Mouse (Mus musculus): ENCODE results near the gene Fkbp9. TPM values are rescaled to one million over a fixed set of nuclear protein-coding genes. Genes with fewer than 3 reads are reported as not detected.

Fkbp9 gene
- polyA plus RNA-seq, 1 experiment: 211 TPM

GRCm38 (mm10) chr6:56808656-56809055 lies 23.2 kb upstream of the Fkbp9 start:
- Histone ChIP-seq H3K4me3 (ENCODE audit: low read depth, low read length) (no peak overlapping the region), H3K27me3 (ENCODE audit: control insufficient read depth, insufficient read depth, low read length, poor library complexity, severe bottlenecking) (no peaks in the 10 kb centered on the region), H3K4me1 (ENCODE audit: control insufficient read depth, insufficient read depth, low read length) (no peaks in the 10 kb centered on the region), H3K36me3 (ENCODE audit: control insufficient read depth, insufficient read depth, low read length, poor library complexity, severe bottlenecking) (no peaks in the 10 kb centered on the region), H3K9me3 (replicated peaks; ENCODE audit: control insufficient read depth, insufficient read depth, low read length, poor library complexity, severe bottlenecking) (no peaks in the 10 kb centered on the region), H3K9ac (ENCODE audit: low read depth, poor library complexity, severe bottlenecking) (no peak overlapping the region), H3K27ac (ENCODE audit: insufficient read depth, low read length) (no peak overlapping the region)
- TF ChIP-seq EP300 (IDR thresholded peaks at IDR 0.05; ENCODE audit: insufficient read depth, low read depth, low read length) (no peak), CTCF (IDR thresholded peaks at IDR 0.05; ENCODE audit: low read depth, low read length) (peak; percentile 5)

- TF ChIP-seq CTCF (IDR thresholded peaks at IDR 0.05; ENCODE audit: low read depth, low read length): no peak
- TF ChIP-seq EP300 (IDR thresholded peaks at IDR 0.05; ENCODE audit: insufficient read depth, low read depth, low read length): no peak
- TF ChIP-seq POLR2A (IDR thresholded peaks at IDR 0.05; ENCODE audit: insufficient read depth, low read length): no peak
- no peak overlapping the region for H3K9ac ChIP-seq (ENCODE audit: low read depth, poor library complexity, severe bottlenecking)
- H3K36me3 ChIP-seq (ENCODE audit: control insufficient read depth, insufficient read depth, low read length, poor library complexity, severe bottlenecking): no peaks in the 10 kb centered on the region
- no peaks in the 10 kb centered on the region for H3K9me3 ChIP-seq (replicated peaks; ENCODE audit: control insufficient read depth, insufficient read depth, low read length, poor library complexity, severe bottlenecking)
- no peaks in the 10 kb centered on the region for H3K4me1 ChIP-seq (ENCODE audit: control insufficient read depth, insufficient read depth, low read length)
- no peak overlapping the region for H3K4me3 ChIP-seq (ENCODE audit: low read depth, low read length)
- H3K27me3 ChIP-seq (ENCODE audit: control insufficient read depth, insufficient read depth, low read length, poor library complexity, severe bottlenecking): no peaks in the 10 kb centered on the region
- no peak overlapping the region for H3K27ac ChIP-seq (ENCODE audit: insufficient read depth, low read length)
Measured at GRCm38 (mm10) chr6:56813332-56813731, 18.5 kb upstream of the Fkbp9 start.

DNA sequence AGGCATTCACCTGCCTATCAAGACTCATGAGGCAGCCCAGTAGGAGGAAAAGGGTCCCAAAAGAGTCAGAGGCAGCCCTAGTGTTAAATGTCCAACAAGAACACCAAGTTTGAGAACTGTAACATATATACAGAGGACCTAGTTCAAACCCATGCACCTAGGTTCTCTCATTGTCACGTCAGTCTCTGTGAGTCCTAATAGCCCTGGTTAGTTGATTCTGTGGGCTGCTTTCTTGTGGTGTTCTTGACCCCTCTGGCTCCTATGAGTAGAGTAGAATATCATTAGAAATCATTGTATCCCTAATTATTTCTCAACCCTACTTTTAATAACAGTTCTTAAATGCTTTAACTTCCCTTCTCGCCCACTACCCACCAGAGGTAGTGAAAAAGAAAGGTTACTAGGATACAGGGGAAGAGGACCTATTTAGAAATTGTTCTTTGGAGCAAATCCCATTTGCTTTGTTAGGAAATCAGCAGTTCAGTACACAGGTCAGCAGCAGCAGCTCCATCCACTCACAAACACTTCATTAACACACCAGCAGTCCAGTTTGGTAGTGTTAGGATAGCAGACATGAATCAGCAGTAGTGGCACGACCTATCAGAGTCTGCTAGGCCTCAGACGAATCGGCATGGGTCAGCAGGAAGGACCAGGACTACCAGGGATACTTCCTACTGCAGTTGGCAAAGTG lies 13.3 kb upstream of the Fkbp9 start:
- Histone ChIP-seq H3K27me3 (ENCODE audit: control insufficient read depth, insufficient read depth, low read length, poor library complexity, severe bottlenecking) (no peaks in the 10 kb centered on the region), H3K4me3 (ENCODE audit: low read depth, low read length) (no peak overlapping the region), H3K36me3 (ENCODE audit: control insufficient read depth, insufficient read depth, low read length, poor library complexity, severe bottlenecking) (no peaks in the 10 kb centered on the region), H3K27ac (ENCODE audit: insufficient read depth, low read length) (no peak overlapping the region), H3K9ac (ENCODE audit: low read depth, poor library complexity, severe bottlenecking) (no peak overlapping the region), H3K4me1 (ENCODE audit: control insufficient read depth, insufficient read depth, low read length) (no peaks in the 10 kb centered on the region), H3K9me3 (replicated peaks; ENCODE audit: control insufficient read depth, insufficient read depth, low read length, poor library complexity, severe bottlenecking) (no peaks in the 10 kb centered on the region)
- TF ChIP-seq POLR2A (IDR thresholded peaks at IDR 0.05; ENCODE audit: insufficient read depth, low read length): no peak
- no peak for TF ChIP-seq EP300 (IDR thresholded peaks at IDR 0.05; ENCODE audit: insufficient read depth, low read depth, low read length)
- no peak for TF ChIP-seq CTCF (IDR thresholded peaks at IDR 0.05; ENCODE audit: low read depth, low read length)

- no peak overlapping the region for H3K4me3 ChIP-seq (ENCODE audit: low read depth, low read length)
- no peak overlapping the region for H3K27ac ChIP-seq (ENCODE audit: insufficient read depth, low read length)
- no peaks in the 10 kb centered on the region for H3K27me3 ChIP-seq (ENCODE audit: control insufficient read depth, insufficient read depth, low read length, poor library complexity, severe bottlenecking)
- H3K4me1 ChIP-seq (ENCODE audit: control insufficient read depth, insufficient read depth, low read length): no peaks in the 10 kb centered on the region
- H3K9me3 ChIP-seq (replicated peaks; ENCODE audit: control insufficient read depth, insufficient read depth, low read length, poor library complexity, severe bottlenecking): no peaks in the 10 kb centered on the region
- no peaks in the 10 kb centered on the region for H3K36me3 ChIP-seq (ENCODE audit: control insufficient read depth, insufficient read depth, low read length, poor library complexity, severe bottlenecking)
- H3K9ac ChIP-seq (ENCODE audit: low read depth, poor library complexity, severe bottlenecking): no peak overlapping the region
- TF ChIP-seq CTCF (IDR thresholded peaks at IDR 0.05; ENCODE audit: low read depth, low read length): no peak
- TF ChIP-seq EP300 (IDR thresholded peaks at IDR 0.05; ENCODE audit: insufficient read depth, low read depth, low read length): no peak
Measured at GRCm38 (mm10) chr6:56819124-56819487, 12.8 kb upstream of the Fkbp9 start.

DNA sequence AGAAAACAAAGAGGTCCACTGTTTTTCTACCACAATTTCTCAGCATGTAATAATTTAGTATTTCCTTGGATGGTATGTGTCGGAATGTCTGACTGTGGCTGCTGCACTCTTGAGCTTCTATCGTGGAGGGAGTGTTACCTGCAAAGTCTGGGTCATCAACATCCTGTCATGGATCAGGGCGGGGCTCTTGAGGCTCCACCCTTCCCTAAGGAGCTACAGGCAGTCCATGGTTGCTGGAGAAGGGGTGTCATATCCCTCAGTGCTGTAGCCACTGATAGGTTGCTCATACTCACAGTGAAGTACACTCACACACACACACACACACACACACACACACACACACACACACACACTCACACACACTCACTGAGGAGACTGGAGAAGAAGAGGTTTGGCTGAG lies 6.2 kb upstream of the Fkbp9 start:
- no peak for TF ChIP-seq CTCF (IDR thresholded peaks at IDR 0.05; ENCODE audit: low read depth, low read length)
- TF ChIP-seq EP300 (IDR thresholded peaks at IDR 0.05; ENCODE audit: insufficient read depth, low read depth, low read length): no peak
- TF ChIP-seq POLR2A (IDR thresholded peaks at IDR 0.05; ENCODE audit: insufficient read depth, low read length): no peak
- Histone ChIP-seq H3K9me3 (replicated peaks; ENCODE audit: control insufficient read depth, insufficient read depth, low read length, poor library complexity, severe bottlenecking) (no peaks in the 10 kb centered on the region), H3K4me1 (ENCODE audit: control insufficient read depth, insufficient read depth, low read length) (no peaks in the 10 kb centered on the region), H3K27ac (ENCODE audit: insufficient read depth, low read length) (no peak overlapping the region), H3K9ac (ENCODE audit: low read depth, poor library complexity, severe bottlenecking) (no peak overlapping the region), H3K36me3 (ENCODE audit: control insufficient read depth, insufficient read depth, low read length, poor library complexity, severe bottlenecking) (no peaks in the 10 kb centered on the region), H3K4me3 (ENCODE audit: low read depth, low read length) (no peak overlapping the region), H3K27me3 (ENCODE audit: control insufficient read depth, insufficient read depth, low read length, poor library complexity, severe bottlenecking) (no peaks in the 10 kb centered on the region)

GRCm38 (mm10) chr6:56832407-56832796 lies 543 bp downstream of the Fkbp9 start:
- Histone ChIP-seq H3K27me3 (ENCODE audit: control insufficient read depth, insufficient read depth, low read length, poor library complexity, severe bottlenecking) (no peaks in the 10 kb centered on the region), H3K4me3 (ENCODE audit: low read depth, low read length) (peak overlapping the region; percentile 96), H3K9me3 (replicated peaks; ENCODE audit: control insufficient read depth, insufficient read depth, low read length, poor library complexity, severe bottlenecking) (no peaks in the 10 kb centered on the region), H3K9ac (ENCODE audit: low read depth, poor library complexity, severe bottlenecking) (peak overlapping the region; percentile 90), H3K4me1 (ENCODE audit: control insufficient read depth, insufficient read depth, low read length) (no peaks in the 10 kb centered on the region), H3K27ac (ENCODE audit: insufficient read depth, low read length) (no peak overlapping the region), H3K36me3 (ENCODE audit: control insufficient read depth, insufficient read depth, low read length, poor library complexity, severe bottlenecking) (peaks cover 11% of the 10 kb centered on the region)
- TF ChIP-seq POLR2A (IDR thresholded peaks at IDR 0.05; ENCODE audit: insufficient read depth, low read length) (no peak), EP300 (IDR thresholded peaks at IDR 0.05; ENCODE audit: insufficient read depth, low read depth, low read length) (no peak), CTCF (IDR thresholded peaks at IDR 0.05; ENCODE audit: low read depth, low read length) (no peak)
